ENCODE assay signal across 27 mouse cellular contexts in the genomic region with DNA sequence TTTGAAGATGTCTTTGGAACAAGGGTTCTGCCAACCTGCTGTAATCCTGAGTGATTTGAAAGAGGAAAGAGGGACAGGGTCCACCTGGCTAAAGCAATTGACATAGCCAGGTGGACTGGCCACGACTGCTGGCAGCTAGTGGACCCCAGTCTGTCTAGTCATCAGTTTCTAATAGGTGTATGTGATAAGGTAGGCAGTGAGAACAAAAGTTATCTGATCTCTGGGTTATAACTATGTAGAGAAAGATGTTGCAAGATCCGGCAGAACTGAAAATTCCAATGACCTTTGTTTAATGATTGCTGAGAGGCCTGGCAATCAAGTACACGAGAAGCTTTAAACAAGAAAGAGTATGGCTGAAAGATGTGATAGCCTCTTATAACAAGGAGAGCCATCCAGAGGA. TPM values are rescaled to one million over a fixed set of nuclear protein-coding genes. Genes with fewer than 3 reads are reported as not detected.
DNase-seq lines count a peak whose midpoint lies in the region; ATAC-seq and TF ChIP-seq lines count a peak whose summit lies in the region.
"Had no signal": no experiment of that assay in that cellular context is flagged by ENCODE, and none has a peak within 500 bp of the region (broad histone marks: within the 10 kb centered on the region; RNA-seq: fewer than 3 reads in every experiment).

No protein-coding gene starts in this region.

- H3K27me3 ChIP-seq in intestine, embryonic 15.5 days (replicated peaks), result no peaks in the 10 kb centered on the region
- H3K27me3 ChIP-seq in intestine, postnatal 0 days (replicated peaks; ENCODE audit: control insufficient read depth, insufficient read depth, low read length), result no peaks in the 10 kb centered on the region
- H3K27me3 ChIP-seq in liver, adult 2 months (ENCODE audit: control insufficient read depth, insufficient read depth, low read length), result no peaks in the 10 kb centered on the region
- H3K27me3 ChIP-seq in intestine, embryonic 16.5 days (replicated peaks; ENCODE audit: control insufficient read depth, insufficient read depth, low read length), result peaks cover 8% of the 10 kb centered on the region; the same call in 1 of the 2 replicates
- H3K27me3 ChIP-seq: CH12.LX had no signal

- H3K9me3 ChIP-seq in intestine, embryonic 15.5 days, result no peaks in the 10 kb centered on the region
- H3K9me3 ChIP-seq in intestine, postnatal 0 days (ENCODE audit: control insufficient read depth), result no peaks in the 10 kb centered on the region
- H3K9me3 ChIP-seq in intestine, embryonic 16.5 days (ENCODE audit: control insufficient read depth, low read length), result no peaks in the 10 kb centered on the region
- H3K9me3 ChIP-seq: G1E had no signal

- no peaks in the 10 kb centered on the region for H3K4me1 ChIP-seq in intestine, embryonic 15.5 days (replicated peaks)
- no peaks in the 10 kb centered on the region for H3K4me1 ChIP-seq in intestine, postnatal 0 days (replicated peaks; ENCODE audit: control insufficient read depth, insufficient read depth, low read length)
- no peaks in the 10 kb centered on the region for H3K4me1 ChIP-seq in liver, adult 2 months (ENCODE audit: control insufficient read depth, insufficient read depth, low read length)
- H3K4me1 ChIP-seq in intestine, embryonic 16.5 days (ENCODE audit: control insufficient read depth, insufficient read depth, low read length), result no peaks in the 10 kb centered on the region

- no peak overlapping the region for H3K4me2 ChIP-seq in intestine, embryonic 15.5 days (replicated peaks)
- H3K4me2 ChIP-seq in intestine, postnatal 0 days (replicated peaks; ENCODE audit: low read depth), result no peak overlapping the region
- no peak overlapping the region for H3K4me2 ChIP-seq in intestine, embryonic 16.5 days (ENCODE audit: low read depth, low read length)

- WGBS in intestine, embryonic 15.5 days, result 58% methylated on average over 3 of the region's 3 CpGs
- 46% methylated on average over 3 of the region's 3 CpGs for WGBS in intestine, postnatal 0 days
- WGBS in liver, adult 2 months, result 19% methylated on average over 3 of the region's 3 CpGs
- WGBS in intestine, embryonic 16.5 days, result 43% methylated on average over 3 of the region's 3 CpGs

- ATAC-seq in intestine, embryonic 15.5 days, result peak; percentile 47; the same call in 1 of the 2 replicates
- no peak for ATAC-seq in intestine, postnatal 0 days
- ATAC-seq in intestine, embryonic 16.5 days, result peak; percentile 66
- no peak for ATAC-seq in CD4-positive, CD25-positive, alpha-beta regulatory T cell, adult 4 months
- ATAC-seq: activated CD4-positive, CD25-positive, alpha-beta regulatory T cell, adult 4 months; Patski had no signal

- DNase-seq in liver, adult 2 months (ENCODE audit: extremely low read depth, low read depth, low spot score), result peak; percentile 69
- no peak for DNase-seq in liver
- DNase-seq: adrenal gland, adult 2 months; adrenal gland, adult 8-10 months; adrenal gland, postnatal 10 days; adrenal gland, postnatal 14 days; adrenal gland, postnatal 25 days; adrenal gland, postnatal 36 days; B cell, adult 2 months; cerebellum, adult 11 months; cerebellum, adult 11-12 months; cerebellum, adult 18-20 months; cerebellum, adult 2 months had no signal

- TF ChIP-seq POLR2A in liver, adult 2 months (IDR thresholded peaks at IDR 0.05; ENCODE audit: extremely low read depth, insufficient read depth, low read length), result no peak

- no peak overlapping the region for H3K9ac ChIP-seq in intestine, embryonic 15.5 days
- H3K9ac ChIP-seq in intestine, postnatal 0 days (ENCODE audit: low read depth, low read length), result no peak overlapping the region
- H3K9ac ChIP-seq in liver, adult 2 months (ENCODE audit: low read depth, low read length), result no peak overlapping the region
- no peak overlapping the region for H3K9ac ChIP-seq in intestine, embryonic 16.5 days (ENCODE audit: low read depth, low read length)

- H3K36me3 ChIP-seq in intestine, embryonic 15.5 days, result no peaks in the 10 kb centered on the region
- no peaks in the 10 kb centered on the region for H3K36me3 ChIP-seq in intestine, postnatal 0 days (ENCODE audit: control insufficient read depth, insufficient read depth)
- H3K36me3 ChIP-seq in liver, adult 2 months (ENCODE audit: control insufficient read depth, insufficient read depth, low read length), result no peaks in the 10 kb centered on the region
- H3K36me3 ChIP-seq in intestine, embryonic 16.5 days (ENCODE audit: control insufficient read depth, insufficient read depth, low read length), result no peaks in the 10 kb centered on the region
- H3K36me3 ChIP-seq: G1E had no signal

- no peak overlapping the region for H3K4me3 ChIP-seq in intestine, embryonic 15.5 days (replicated peaks)
- H3K4me3 ChIP-seq in intestine, postnatal 0 days (ENCODE audit: low read depth, low read length), result no peak overlapping the region
- no peak overlapping the region for H3K4me3 ChIP-seq in liver, adult 2 months (ENCODE audit: insufficient read depth, low read depth, low read length)
- no peak overlapping the region for H3K4me3 ChIP-seq in intestine, embryonic 16.5 days (ENCODE audit: low read length)

- H3K79me2 ChIP-seq in liver, adult 2 months (ENCODE audit: control insufficient read depth, insufficient read depth, low read length), result no peaks in the 10 kb centered on the region

- TF ChIP-seq CTCF in intestine, postnatal 0 days (IDR thresholded peaks at IDR 0.05; ENCODE audit: low read depth), result no peak
- no peak for TF ChIP-seq CTCF in liver, adult 2 months (IDR thresholded peaks at IDR 0.05; ENCODE audit: low read depth, low read length)

- H3K27ac ChIP-seq in intestine, embryonic 15.5 days, result no peak overlapping the region
- H3K27ac ChIP-seq in intestine, postnatal 0 days (ENCODE audit: low read depth, low read length), result no peak overlapping the region
- no peak overlapping the region for H3K27ac ChIP-seq in liver, adult 2 months (replicated peaks; ENCODE audit: insufficient read depth, low read depth, low read length)
- H3K27ac ChIP-seq in intestine, embryonic 16.5 days (ENCODE audit: low read length), result no peak overlapping the region

RNA-seq across cellular contexts. Expression of a gene that starts 25.9 kb away (rescaled TPM):
- not detected in 2 replicates for polyA plus RNA-seq in intestine, embryonic 15.5 days (2015; fragmentation: Nextera tagmentation; extraction: Ambion mirVana)
- not detected in 2 replicates for polyA plus RNA-seq in intestine, postnatal 0 days (2015; fragmentation: Nextera tagmentation; extraction: Ambion mirVana)
- total RNA-seq in liver, adult 2 months (2014; rRNA removed), result not detected in 2 replicates
- polyA plus RNA-seq in liver, adult 2 months (2012; rRNA removed), result not detected in 2 replicates
- not detected in 2 replicates for polyA plus RNA-seq in intestine, embryonic 16.5 days (2015; fragmentation: Nextera tagmentation; extraction: Ambion mirVana)
- polyA plus RNA-seq in CD4-positive, CD25-positive, alpha-beta regulatory T cell, adult 4 months (2017; shearing (Covaris generic)), result not detected
- total RNA-seq: adrenal gland, adult 18-20 months; adrenal gland, adult 2 months; adrenal gland, adult 8-10 months; adrenal gland, postnatal 10 days; adrenal gland, postnatal 14 days; adrenal gland, postnatal 25 days; adrenal gland, postnatal 36 days; adrenal gland, postnatal 4 days; CH12.LX; ES-E14; G1E; MEL had no signal
- polyA plus RNA-seq: activated CD4-positive, CD25-positive, alpha-beta regulatory T cell, adult 4 months; adrenal gland, adult 2 months; brain, embryonic 14.5 days; C2C12; cerebellum, adult 2 months; G1E; Patski had no signal

RNA-seq across cellular contexts. Expression of a gene that starts 29.0 kb away (rescaled TPM):
- not detected in 2 replicates for polyA plus RNA-seq in intestine, embryonic 15.5 days (2015; fragmentation: Nextera tagmentation; extraction: Ambion mirVana)
- polyA plus RNA-seq in intestine, postnatal 0 days (2015; fragmentation: Nextera tagmentation; extraction: Ambion mirVana), result not detected in 2 replicates
- total RNA-seq in liver, adult 2 months (2014; rRNA removed), result not detected in 2 replicates
- not detected in 2 replicates for polyA plus RNA-seq in liver, adult 2 months (2012; rRNA removed)
- not detected in 2 replicates for polyA plus RNA-seq in intestine, embryonic 16.5 days (2015; fragmentation: Nextera tagmentation; extraction: Ambion mirVana)
- not detected for polyA plus RNA-seq in CD4-positive, CD25-positive, alpha-beta regulatory T cell, adult 4 months (2017; shearing (Covaris generic))
- total RNA-seq: adrenal gland, adult 18-20 months; adrenal gland, adult 2 months; adrenal gland, adult 8-10 months; adrenal gland, postnatal 10 days; adrenal gland, postnatal 14 days; adrenal gland, postnatal 25 days; adrenal gland, postnatal 36 days; adrenal gland, postnatal 4 days; CH12.LX; ES-E14; G1E; MEL had no signal
- polyA plus RNA-seq: activated CD4-positive, CD25-positive, alpha-beta regulatory T cell, adult 4 months; adrenal gland, adult 2 months; brain, embryonic 14.5 days; C2C12; cerebellum, adult 2 months; G1E; Patski had no signal

RNA-seq across cellular contexts. Expression of a gene that starts 32.3 kb away (rescaled TPM):
- polyA plus RNA-seq in intestine, embryonic 15.5 days (2015; fragmentation: Nextera tagmentation; extraction: Ambion mirVana), result not detected in 2 replicates
- polyA plus RNA-seq in intestine, postnatal 0 days (2015; fragmentation: Nextera tagmentation; extraction: Ambion mirVana), result not detected in 2 replicates
- not detected in 2 replicates for total RNA-seq in liver, adult 2 months (2014; rRNA removed)
- not detected in 2 replicates for polyA plus RNA-seq in liver, adult 2 months (2012; rRNA removed)
- not detected in 2 replicates for polyA plus RNA-seq in intestine, embryonic 16.5 days (2015; fragmentation: Nextera tagmentation; extraction: Ambion mirVana)
- not detected for polyA plus RNA-seq in CD4-positive, CD25-positive, alpha-beta regulatory T cell, adult 4 months (2017; shearing (Covaris generic))
- total RNA-seq: adrenal gland, adult 18-20 months; adrenal gland, adult 2 months; adrenal gland, adult 8-10 months; adrenal gland, postnatal 10 days; adrenal gland, postnatal 14 days; adrenal gland, postnatal 25 days; adrenal gland, postnatal 36 days; adrenal gland, postnatal 4 days; CH12.LX; ES-E14; G1E; MEL had no signal
- polyA plus RNA-seq: activated CD4-positive, CD25-positive, alpha-beta regulatory T cell, adult 4 months; adrenal gland, adult 2 months; brain, embryonic 14.5 days; C2C12; cerebellum, adult 2 months; G1E; Patski had no signal

RNA-seq across cellular contexts. Expression of a gene that starts 35.4 kb away (rescaled TPM):
- polyA plus RNA-seq in intestine, embryonic 15.5 days (2015; fragmentation: Nextera tagmentation; extraction: Ambion mirVana), result not detected in 2 replicates
- not detected in 2 replicates for polyA plus RNA-seq in intestine, postnatal 0 days (2015; fragmentation: Nextera tagmentation; extraction: Ambion mirVana)
- total RNA-seq in liver, adult 2 months (2014; rRNA removed), result not detected in 2 replicates
- not detected in 2 replicates for polyA plus RNA-seq in liver, adult 2 months (2012; rRNA removed)
- polyA plus RNA-seq in intestine, embryonic 16.5 days (2015; fragmentation: Nextera tagmentation; extraction: Ambion mirVana), result not detected in 2 replicates
- not detected for polyA plus RNA-seq in CD4-positive, CD25-positive, alpha-beta regulatory T cell, adult 4 months (2017; shearing (Covaris generic))
- total RNA-seq: adrenal gland, adult 18-20 months; adrenal gland, adult 2 months; adrenal gland, adult 8-10 months; adrenal gland, postnatal 10 days; adrenal gland, postnatal 14 days; adrenal gland, postnatal 25 days; adrenal gland, postnatal 36 days; adrenal gland, postnatal 4 days; CH12.LX; ES-E14; G1E; MEL had no signal
- polyA plus RNA-seq: activated CD4-positive, CD25-positive, alpha-beta regulatory T cell, adult 4 months; adrenal gland, adult 2 months; brain, embryonic 14.5 days; C2C12; cerebellum, adult 2 months; G1E; Patski had no signal

RNA-seq across cellular contexts. Expression of a gene that starts 38.5 kb away (rescaled TPM):
- not detected in 2 replicates for polyA plus RNA-seq in intestine, embryonic 15.5 days (2015; fragmentation: Nextera tagmentation; extraction: Ambion mirVana)
- polyA plus RNA-seq in intestine, postnatal 0 days (2015; fragmentation: Nextera tagmentation; extraction: Ambion mirVana), result not detected in 2 replicates
- total RNA-seq in liver, adult 2 months (2014; rRNA removed), result not detected in 2 replicates
- polyA plus RNA-seq in liver, adult 2 months (2012; rRNA removed), result not detected in 2 replicates
- not detected in 2 replicates for polyA plus RNA-seq in intestine, embryonic 16.5 days (2015; fragmentation: Nextera tagmentation; extraction: Ambion mirVana)
- polyA plus RNA-seq in CD4-positive, CD25-positive, alpha-beta regulatory T cell, adult 4 months (2017; shearing (Covaris generic)), result not detected
- total RNA-seq: adrenal gland, adult 18-20 months; adrenal gland, adult 2 months; adrenal gland, adult 8-10 months; adrenal gland, postnatal 10 days; adrenal gland, postnatal 14 days; adrenal gland, postnatal 25 days; adrenal gland, postnatal 36 days; adrenal gland, postnatal 4 days; CH12.LX; ES-E14; G1E; MEL had no signal
- polyA plus RNA-seq: activated CD4-positive, CD25-positive, alpha-beta regulatory T cell, adult 4 months; adrenal gland, adult 2 months; brain, embryonic 14.5 days; C2C12; cerebellum, adult 2 months; G1E; Patski had no signal

Comparison
In these comparisons a context has a peak if more than half of its experiments do, and no peak if none do; other contexts are left out.
1. ATAC-seq: peak in intestine, embryonic 15.5 days (single experiment) and intestine, embryonic 16.5 days (single experiment); none in intestine, postnatal 0 days (single experiment) and CD4-positive, CD25-positive, alpha-beta regulatory T cell, adult 4 months (single experiment).